Mouse (Mus musculus): Measurements from ENCODE around the gene Mdn1. TPM values are rescaled to one million over a fixed set of nuclear protein-coding genes. Genes with fewer than 3 reads are reported as not detected.

Mdn1 gene
- polyA plus RNA-seq, 2 experiments: 4.5 to 9.8 TPM

- TF ChIP-seq EP300 (IDR thresholded peaks at IDR 0.05; ENCODE audit: low read depth): no peak
- no peak for TF ChIP-seq CTCF (IDR thresholded peaks at IDR 0.05; ENCODE audit: low read depth)
- Histone ChIP-seq H3K9me3 (ENCODE audit: control insufficient read depth, low read length) (no peaks in the 10 kb centered on the region), H3K36me3 (replicated peaks; ENCODE audit: control insufficient read depth, insufficient read depth, low read depth) (peaks cover under 1% of the 10 kb centered on the region; the same call in 1 of the 2 replicates), H3K27ac (no peak overlapping the region), H3K4me1 (replicated peaks; ENCODE audit: control insufficient read depth in 2 of 2, insufficient read depth in 2 of 2, low read length in 1 of 2) (no peaks in the 10 kb centered on the region), H3K27me3 (ENCODE audit: control insufficient read depth, insufficient read depth, low read length) (no peaks in the 10 kb centered on the region), H3K4me2 (ENCODE audit: low read depth) (no peak overlapping the region), H3K9ac (replicated peaks) (no peak overlapping the region), H3K4me3 (ENCODE audit: insufficient read depth in 1 of 2, low read depth in 2 of 2, low read length in 2 of 2) (no peak overlapping the region)
- 54% methylated on average over 10 of the region's 10 CpGs for WGBS (ENCODE audit: insufficient replicate concordance)
- ATAC-seq (ENCODE audit: insufficient read depth) (no peak), DNase-seq (ENCODE audit: low read depth in 3 of 3, low spot score in 3 of 3) (peak in 1 of 3 experiments; percentile 14)
Observed at GRCm38 (mm10) chr4:32768046-32768445, 111.1 kb downstream of the Mdn1 start.

- TF ChIP-seq EP300 (IDR thresholded peaks at IDR 0.05; ENCODE audit: low read depth): no peak
- TF ChIP-seq CTCF (IDR thresholded peaks at IDR 0.05; ENCODE audit: low read depth): peak; percentile 43
- H3K4me2 ChIP-seq (ENCODE audit: low read depth): no peak overlapping the region
Observed at GRCm38 (mm10) chr4:32770284-32770810, 113.4 kb downstream of the Mdn1 start.

GRCm38 (mm10) chr4:32779996-32780395 is 123.1 kb downstream of the Mdn1 start:
- no peaks in the 10 kb centered on the region for H3K9me3 ChIP-seq (ENCODE audit: control insufficient read depth, low read length)
- TF ChIP-seq EP300 (IDR thresholded peaks at IDR 0.05; ENCODE audit: low read depth) (no peak), CTCF (IDR thresholded peaks at IDR 0.05; ENCODE audit: low read depth) (no peak)
- no peak overlapping the region for H3K9ac ChIP-seq (replicated peaks)
- ATAC-seq (ENCODE audit: insufficient read depth): 0 out of 2 replicates have a peak, but pooled peaks have one; percentile 21
- H3K4me1 ChIP-seq (replicated peaks; ENCODE audit: control insufficient read depth in 2 of 2, insufficient read depth in 2 of 2, low read length in 1 of 2): no peaks in the 10 kb centered on the region
- no peak overlapping the region for H3K4me2 ChIP-seq (ENCODE audit: low read depth)
- no peaks in the 10 kb centered on the region for H3K27me3 ChIP-seq (ENCODE audit: control insufficient read depth, insufficient read depth, low read length)
- H3K36me3 ChIP-seq (replicated peaks; ENCODE audit: control insufficient read depth, insufficient read depth, low read depth): no peaks in the 10 kb centered on the region; the same call in 1 of the 2 replicates
- no peak overlapping the region for H3K27ac ChIP-seq
- 54% methylated on average over 4 of the region's 4 CpGs for WGBS (ENCODE audit: insufficient replicate concordance)
- H3K4me3 ChIP-seq (ENCODE audit: insufficient read depth in 1 of 2, low read depth in 2 of 2, low read length in 2 of 2): no peak overlapping the region
- no peak for DNase-seq (ENCODE audit: low read depth in 3 of 3, low spot score in 3 of 3)

More at GRCm38 (mm10) chr4:32770284-32770810, 113.4 kb downstream of the Mdn1 start:
- Histone ChIP-seq H3K4me1 (replicated peaks; ENCODE audit: control insufficient read depth in 2 of 2, insufficient read depth in 2 of 2, low read length in 1 of 2) (no peaks in the 10 kb centered on the region), H3K36me3 (replicated peaks; ENCODE audit: control insufficient read depth, insufficient read depth, low read depth) (peaks cover 6% of the 10 kb centered on the region), H3K27ac (no peak overlapping the region), H3K9ac (replicated peaks) (no peak overlapping the region), H3K27me3 (ENCODE audit: control insufficient read depth, insufficient read depth, low read length) (no peaks in the 10 kb centered on the region), H3K9me3 (ENCODE audit: control insufficient read depth, low read length) (no peaks in the 10 kb centered on the region), H3K4me3 (ENCODE audit: insufficient read depth in 1 of 2, low read depth in 2 of 2, low read length in 2 of 2) (no peak overlapping the region)
- ATAC-seq (ENCODE audit: insufficient read depth) (no peak), DNase-seq (ENCODE audit: low read depth in 3 of 3, low spot score in 3 of 3) (no peak)
- WGBS (ENCODE audit: insufficient replicate concordance): 79% methylated on average over 7 of the region's 7 CpGs

GRCm38 (mm10) chr4:32787110-32787509 is 130.2 kb downstream of the Mdn1 start:
- DNase-seq (ENCODE audit: low read depth in 3 of 3, low spot score in 3 of 3) (no peak), ATAC-seq (ENCODE audit: insufficient read depth) (no peak)
- H3K27ac ChIP-seq: no peak overlapping the region
- no peak for TF ChIP-seq CTCF (IDR thresholded peaks at IDR 0.05; ENCODE audit: low read depth)
- no peak for TF ChIP-seq EP300 (IDR thresholded peaks at IDR 0.05; ENCODE audit: low read depth)
- H3K4me2 ChIP-seq (ENCODE audit: low read depth): no peak overlapping the region
- no peak overlapping the region for H3K4me3 ChIP-seq (ENCODE audit: insufficient read depth in 1 of 2, low read depth in 2 of 2, low read length in 2 of 2)
- H3K9ac ChIP-seq (replicated peaks): no peak overlapping the region
- no peaks in the 10 kb centered on the region for H3K9me3 ChIP-seq (ENCODE audit: control insufficient read depth, low read length)
- H3K36me3 ChIP-seq (replicated peaks; ENCODE audit: control insufficient read depth, insufficient read depth, low read depth): no peaks in the 10 kb centered on the region
- whole genome bisulfite sequencing (ENCODE audit: insufficient replicate concordance): 50% methylated on average over 1 of the region's 1 CpGs
- no peaks in the 10 kb centered on the region for H3K27me3 ChIP-seq (ENCODE audit: control insufficient read depth, insufficient read depth, low read length)
- H3K4me1 ChIP-seq (replicated peaks; ENCODE audit: control insufficient read depth in 2 of 2, insufficient read depth in 2 of 2, low read length in 1 of 2): no peaks in the 10 kb centered on the region

- Histone ChIP-seq H3K4me1 (replicated peaks; ENCODE audit: control insufficient read depth in 2 of 2, insufficient read depth in 2 of 2, low read length in 1 of 2) (no peaks in the 10 kb centered on the region), H3K27ac (no peak overlapping the region), H3K9me3 (ENCODE audit: control insufficient read depth, low read length) (no peaks in the 10 kb centered on the region), H3K36me3 (replicated peaks; ENCODE audit: control insufficient read depth, insufficient read depth, low read depth) (no peaks in the 10 kb centered on the region), H3K4me3 (ENCODE audit: insufficient read depth in 1 of 2, low read depth in 2 of 2, low read length in 2 of 2) (no peak overlapping the region), H3K9ac (replicated peaks) (no peak overlapping the region), H3K4me2 (ENCODE audit: low read depth) (no peak overlapping the region), H3K27me3 (ENCODE audit: control insufficient read depth, insufficient read depth, low read length) (no peaks in the 10 kb centered on the region)
- 63% methylated on average over 4 of the region's 4 CpGs for WGBS (ENCODE audit: insufficient replicate concordance)
- TF ChIP-seq CTCF (IDR thresholded peaks at IDR 0.05; ENCODE audit: low read depth) (no peak), EP300 (IDR thresholded peaks at IDR 0.05; ENCODE audit: low read depth) (no peak)
- DNase-seq (ENCODE audit: low read depth in 3 of 3, low spot score in 3 of 3) (no peak), ATAC-seq (ENCODE audit: insufficient read depth) (no peak)
Observed at GRCm38 (mm10) chr4:32789020-32789419, 132.1 kb downstream of the Mdn1 start.
